Mouse (Mus musculus) kidney, postnatal 0 days (tissue): ENCODE results near the gene Os9. TPM values are rescaled to one million over a fixed set of nuclear protein-coding genes. Genes with fewer than 3 reads are reported as not detected.
A peak's percentile ranks its signal among the peaks of the same experiment; 100 is the strongest.

Experiments used
- ATAC-seq: fragments of 200-750 bp; cut with Nextera tagmentation; replicated peaks from 2 replicates; pipeline ENCODE4 v1.8.0; 2017; ENCODE audit warnings: low read depth, moderate number of reproducible peaks, moderate TSS enrichment, moderate library complexity; ENCODE audit not compliant: low FRiP score
- DNase-seq: peaks from one replicate; pipeline ENCODE4 v3.0.0-alpha.2; 2016; ENCODE audit warnings: low spot score
- H3K27ac ChIP-seq: fragments of 300-500 bp; sonication (generic); 2 replicates; pipeline ENCODE4 v1.5.1; 2014; ENCODE audit warnings: mild to moderate bottlenecking
- H3K27me3 ChIP-seq: fragments of 300-500 bp; sonication (generic); 2 replicates; pipeline ENCODE4 v1.6.1; 2014; ENCODE audit warnings: low read length, mixed read lengths; ENCODE audit not compliant: insufficient read depth
- H3K36me3 ChIP-seq: fragments of 300-500 bp; sonication (generic); 2 replicates; pipeline ENCODE4 v1.6.1; 2014; ENCODE audit warnings: low read length, mixed read lengths; ENCODE audit not compliant: insufficient read depth
- H3K4me1 ChIP-seq: fragments of 300-500 bp; sonication (generic); replicated peaks from 2 replicates; pipeline ENCODE4 v1.6.1; 2014; ENCODE audit warnings: antibody characterized with exemption, low read length, mixed read lengths; ENCODE audit not compliant: insufficient read depth
- H3K4me2 ChIP-seq: fragments of 300-500 bp; sonication (generic); 2 replicates; pipeline ENCODE4 v1.6.1; 2014; ENCODE audit warnings: mild to moderate bottlenecking, low read length, moderate library complexity, mixed read lengths
- H3K4me3 ChIP-seq: fragments of 300-500 bp; sonication (generic); replicated peaks from 2 replicates; pipeline ENCODE4 v1.5.1; 2014; ENCODE audit warnings: low read depth, low read length
- H3K9ac ChIP-seq: fragments of 300-500 bp; sonication (generic); 2 replicates; pipeline ENCODE4 v1.6.1; 2014; ENCODE audit warnings: low read depth, low read length
- H3K9me3 ChIP-seq: fragments of 300-500 bp; sonication (generic); replicated peaks from 2 replicates; pipeline ENCODE4 v1.6.1; 2016; ENCODE audit warnings: low read length, inconsistent platforms, mixed read lengths
- CTCF ChIP-seq: IDR thresholded peaks from 2 replicates; pipeline ENCODE4 v1.5.1; 2016; ENCODE audit warnings: antibody characterized with exemption, low read depth, mild to moderate bottlenecking, moderate library complexity
- WGBS: fragments of 180-500 bp; shearing (Covaris S2); extraction: QIAGEN DNeasy Blood & Tissue Kit; methylation state at CpG from one replicate; pipeline ENCODE4 v1.1.7; 2014; 5-methylcytosine and 5-hydroxymethylcytosine counted together
- polyA plus RNA-seq: library from polyadenylated mRNA; unstranded; fragments of >200 nt; fragmentation: Nextera tagmentation; extraction: Ambion mirVana; gene quantifications from 2 replicates; pipeline ENCODE4 v1.2.1, GENCODE M21; 2015

Gene Os9
- polyA plus RNA-seq, 1 experiment from 2014 or later = 107 TPM

DNA sequence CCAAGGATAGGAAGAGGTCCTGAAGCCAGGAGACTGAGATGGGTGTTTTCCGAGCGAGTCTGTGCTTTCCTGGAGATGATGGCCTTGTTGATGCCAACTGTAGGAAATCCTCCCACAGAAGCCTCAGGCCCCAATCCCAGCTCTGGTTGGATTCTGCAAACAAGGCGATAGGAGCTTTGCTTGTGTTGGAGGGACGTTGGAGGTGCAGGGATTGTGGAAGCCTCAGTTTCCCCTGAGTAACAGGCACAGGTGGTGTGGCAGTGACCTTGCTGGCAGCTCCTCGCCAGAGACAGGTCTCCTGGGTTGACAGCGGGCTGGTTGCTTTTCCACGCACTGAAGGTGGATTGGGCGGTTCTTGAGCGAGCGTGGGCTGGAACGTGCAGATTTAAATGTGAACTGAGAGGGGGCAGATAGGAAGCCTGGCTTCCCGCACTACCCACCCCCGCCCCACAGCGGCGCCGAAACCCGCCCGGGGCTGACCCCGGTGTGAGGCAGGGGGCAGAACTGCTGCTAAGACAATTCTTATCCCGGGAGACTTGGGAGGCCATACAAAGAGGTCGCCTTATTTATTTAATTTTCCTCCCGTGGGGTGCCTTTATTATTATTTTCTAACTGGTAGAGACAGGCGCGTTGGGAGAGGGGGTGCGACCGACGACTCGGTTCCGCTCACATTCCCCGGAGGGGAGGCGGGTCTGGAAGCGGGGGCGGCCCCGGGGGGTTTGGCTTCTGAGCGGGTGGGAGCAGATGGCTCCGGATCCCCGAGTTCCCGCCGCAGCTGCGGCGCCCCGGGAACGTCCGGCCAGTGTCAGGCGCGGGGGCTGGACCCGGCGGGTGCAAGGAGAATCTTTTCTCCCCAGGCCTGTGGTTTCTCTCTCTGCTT is 39.8 kb downstream of the Os9 start:
- H3K4me2 ChIP-seq = peak overlapping the region; percentile 61
- H3K4me3 ChIP-seq = peak overlapping the region; percentile 31
- H3K36me3 ChIP-seq = no peaks in the 10 kb centered on the region
- no peak for TF ChIP-seq CTCF
- H3K4me1 ChIP-seq = peaks cover 27% of the 10 kb centered on the region
- ATAC-seq = no peak
- H3K27ac ChIP-seq = no peak overlapping the region
- DNase-seq = no peak
- H3K9ac ChIP-seq = 0 out of 2 replicates have a peak overlapping the region, but pooled peaks have one; percentile 23
- 3% methylated on average over 48 of the region's 48 CpGs for WGBS
- H3K27me3 ChIP-seq = peaks cover 50% of the 10 kb centered on the region
- no peaks in the 10 kb centered on the region for H3K9me3 ChIP-seq

DNA sequence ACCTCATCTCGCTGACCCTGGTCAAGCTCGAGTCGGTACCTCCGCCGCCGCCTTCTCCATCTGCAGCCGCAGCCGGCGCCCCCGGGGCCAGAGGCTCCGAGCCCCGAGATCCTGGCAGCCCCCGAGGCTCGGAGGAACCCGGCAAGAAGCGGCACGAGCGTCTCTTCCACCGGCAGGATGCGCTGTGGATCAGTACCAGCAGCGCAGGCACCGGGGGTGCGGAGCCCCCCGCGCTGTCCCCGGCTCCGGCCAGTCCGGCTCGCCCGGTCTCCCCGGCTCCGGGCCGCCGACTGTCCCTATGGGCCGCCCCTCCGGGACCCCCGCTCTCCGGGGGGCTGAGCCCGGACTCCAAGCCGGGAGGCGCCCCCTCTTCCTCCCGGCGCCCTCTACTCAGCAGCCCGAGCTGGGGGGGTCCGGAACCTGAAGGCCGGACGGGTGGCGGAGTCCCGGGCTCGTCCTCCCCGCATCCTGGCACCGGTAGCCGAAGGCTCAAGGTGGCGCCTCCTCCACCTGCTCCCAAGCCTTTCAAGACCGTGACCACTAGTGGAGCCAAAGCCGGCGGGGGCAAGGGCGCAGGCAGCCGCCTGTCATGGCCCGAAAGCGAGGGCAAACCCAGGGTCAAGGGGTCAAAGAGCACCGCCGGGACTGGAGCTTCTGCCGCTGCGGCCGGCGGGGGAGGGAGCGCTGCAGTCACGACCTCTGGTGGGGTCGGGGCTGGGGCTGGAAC is 41.1 kb downstream of the Os9 start:
- Histone ChIP-seq H3K36me3 (no peaks in the 10 kb centered on the region), H3K4me3 (peak overlapping the region; percentile 43), H3K27ac (no peak overlapping the region), H3K27me3 (peaks cover 48% of the 10 kb centered on the region), H3K4me2 (peak overlapping the region; percentile 72), H3K9ac (peak overlapping the region; percentile 44; the same call in 1 of the 2 replicates), H3K4me1 (peaks cover 27% of the 10 kb centered on the region), H3K9me3 (no peaks in the 10 kb centered on the region)
- ATAC-seq = peak; percentile 6; the same call in 1 of the 2 replicates
- peak; percentile 32; the same call in 1 of the 2 replicates for TF ChIP-seq CTCF
- 4% methylated on average over 65 of the region's 70 CpGs for WGBS
- DNase-seq = no peak

- Histone ChIP-seq H3K36me3 (no peaks in the 10 kb centered on the region), H3K27ac (no peak overlapping the region), H3K9me3 (no peaks in the 10 kb centered on the region), H3K9ac (peak overlapping the region; percentile 44; the same call in 1 of the 2 replicates), H3K4me1 (peaks cover 27% of the 10 kb centered on the region), H3K4me3 (peak overlapping the region; percentile 43), H3K4me2 (peak overlapping the region; percentile 72), H3K27me3 (peaks cover 48% of the 10 kb centered on the region)
- WGBS = under 1% methylated on average over 32 of the region's 49 CpGs
- ATAC-seq = peak; percentile 17; the same call in 1 of the 2 replicates
- TF ChIP-seq CTCF = no peak
- no peak for DNase-seq
Measured at GRCm38 (mm10) chr10:127078677-127079575, 42.0 kb downstream of the Os9 start.

- peak overlapping the region; percentile 43 for H3K4me3 ChIP-seq
- H3K36me3 ChIP-seq = no peaks in the 10 kb centered on the region
- 3% methylated on average over 12 of the region's 12 CpGs for WGBS
- peak overlapping the region; percentile 72; the same call in 1 of the 2 replicates for H3K4me2 ChIP-seq
- DNase-seq (no peak), ATAC-seq (no peak)
- no peaks in the 10 kb centered on the region for H3K9me3 ChIP-seq
- TF ChIP-seq CTCF = no peak
- H3K4me1 ChIP-seq = peaks cover 27% of the 10 kb centered on the region
- H3K27me3 ChIP-seq = peaks cover 48% of the 10 kb centered on the region
- H3K9ac ChIP-seq = no peak overlapping the region
- H3K27ac ChIP-seq = no peak overlapping the region
Measured at GRCm38 (mm10) chr10:127078001-127078676, 42.8 kb downstream of the Os9 start.

DNA sequence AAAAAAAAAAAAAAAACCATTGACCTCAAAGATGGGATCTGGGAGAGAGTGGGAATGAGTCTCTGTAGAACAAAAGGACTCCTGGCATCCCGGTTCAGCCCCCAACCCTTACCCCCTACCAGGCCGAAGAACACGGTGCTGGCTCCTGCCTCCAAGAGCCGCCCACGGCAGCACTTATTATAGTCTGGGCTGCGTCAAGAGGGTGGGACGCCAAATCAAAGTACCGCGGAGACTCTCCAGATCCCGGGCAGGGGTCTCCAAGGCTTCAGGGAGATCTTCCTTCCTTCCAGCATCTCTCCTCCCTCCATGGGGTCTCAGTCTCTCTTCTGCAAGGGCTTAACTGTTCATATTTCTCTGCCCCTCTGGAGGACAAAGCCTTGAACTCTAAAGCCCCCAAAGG is 43.4 kb downstream of the Os9 start:
- Histone ChIP-seq H3K9me3 (no peaks in the 10 kb centered on the region), H3K9ac (no peak overlapping the region), H3K4me1 (peaks cover 27% of the 10 kb centered on the region), H3K4me2 (no peak overlapping the region), H3K27ac (no peak overlapping the region), H3K36me3 (no peaks in the 10 kb centered on the region), H3K4me3 (no peak overlapping the region), H3K27me3 (peaks cover 42% of the 10 kb centered on the region)
- TF ChIP-seq CTCF = no peak
- WGBS = 10% methylated on average over 10 of the region's 10 CpGs
- no peak for ATAC-seq
- DNase-seq = no peak
